Mouse (Mus musculus) mesoderm, embryonic 11.5 days (tissue): ENCODE data around the gene 2610002M06Rik.

Source experiments
- DNase-seq: peaks from one replicate; pipeline ENCODE4 v3.0.0-alpha.2; 2012; ENCODE audit warnings: low read depth, low spot score

Gene 2610002M06Rik

GRCm38 (mm10) chrX:107816218-107816554 lies at the start of gene 2610002M06Rik:
Gene 2610002M06Rik (minus strand): TSS chrX:107816334.
- peak; percentile 89 for DNase-seq

GRCm38 (mm10) chrX:107858165-107858564 lies 42.0 kb upstream of the 2610002M06Rik start:
- DNase-seq, result peak; percentile 12

- no peak for DNase-seq
Measured at GRCm38 (mm10) chrX:107816726-107817125, 592 bp upstream of the 2610002M06Rik start.

- no peak for DNase-seq
Measured at GRCm38 (mm10) chrX:107815502-107816217, 474 bp downstream of the 2610002M06Rik start.

GRCm38 (mm10) chrX:107812120-107812519 lies 4.0 kb downstream of the 2610002M06Rik start:
- DNase-seq, result no peak

GRCm38 (mm10) chrX:107796919-107797318 lies 19.2 kb downstream of the 2610002M06Rik start:
- DNase-seq, result no peak

- DNase-seq, result no peak
Measured at GRCm38 (mm10) chrX:107795785-107796184, 20.3 kb downstream of the 2610002M06Rik start.

GRCm38 (mm10) chrX:107792290-107792689 lies 23.8 kb downstream of the 2610002M06Rik start, which contains the start of gene Tent5d:
Gene Tent5d (plus strand): TSS chrX:107792590.
- DNase-seq, result no peak

GRCm38 (mm10) chrX:107790750-107791493 lies 25.2 kb downstream of the 2610002M06Rik start:
- DNase-seq, result no peak

- no peak for DNase-seq
Measured at GRCm38 (mm10) chrX:107790136-107790535, 26.0 kb downstream of the 2610002M06Rik start.

- no peak for DNase-seq
Measured at GRCm38 (mm10) chrX:107767896-107768295, 48.2 kb downstream of the 2610002M06Rik start.
